Mouse (Mus musculus) CH12.LX (cell line): ENCODE results near the gene Ubap2l. TPM values are rescaled to one million over a fixed set of nuclear protein-coding genes. Genes with fewer than 3 reads are reported as not detected.

Source experiments
- DNase-seq: peaks from one replicate; pipeline ENCODE4 v3.0.0-alpha.2; 2013; ENCODE audit errors: extremely low read depth
- H3K27ac ChIP-seq: 2 replicates; pipeline ENCODE4 v1.5.1; 2012; ENCODE audit warnings: low read depth, mild to moderate bottlenecking, control low read depth, moderate library complexity; ENCODE audit not compliant: insufficient read depth
- H3K27me3 ChIP-seq: replicated peaks from 2 replicates; pipeline ENCODE3; 2012; ENCODE audit warnings: inconsistent platforms
- H3K36me3 ChIP-seq, 2 experiments: replicated peaks in 1 of 2; 2 replicates each; pipeline versions ENCODE3 to v1.6.1; 2012; ENCODE audit warnings: inconsistent platforms in 1 of 2, low read length in 1 of 2, mild to moderate bottlenecking in 1 of 2, mixed read lengths in 1 of 2, moderate library complexity in 1 of 2; ENCODE audit not compliant: control insufficient read depth in 1 of 2, insufficient read depth in 1 of 2
- H3K4me1 ChIP-seq, 2 experiments: 2 replicates each; pipeline ENCODE4 v1.6.1; 2012; ENCODE audit warnings: inconsistent platforms in 1 of 2, moderate library complexity in 1 of 2; ENCODE audit not compliant: insufficient read depth in 2 of 2, control insufficient read depth in 1 of 2
- H3K4me2 ChIP-seq: 2 replicates; pipeline ENCODE4 v1.6.1; 2012; ENCODE audit warnings: low read depth, mild to moderate bottlenecking, control low read depth; ENCODE audit not compliant: poor library complexity, insufficient read depth, severe bottlenecking
- H3K4me3 ChIP-seq, 3 experiments: fragments of 150-350 bp in 1 of 3; sonication (generic) in 1 of 3; replicated peaks in 1 of 3; 2 replicates each; pipeline versions ENCODE3 to v1.5.1; 2011 to 2012; ENCODE audit warnings: low read depth in 2 of 3, low read length in 2 of 3, mild to moderate bottlenecking in 2 of 3, moderate library complexity in 2 of 3, control low read depth in 1 of 3, improper control_type of control experiment in 1 of 3, inconsistent platforms in 1 of 3, mixed read lengths in 1 of 3; ENCODE audit not compliant: poor library complexity in 1 of 3
- H3K79me2 ChIP-seq: replicated peaks from 2 replicates; pipeline ENCODE4 v1.6.1; 2012; ENCODE audit warnings: mild to moderate bottlenecking, moderate library complexity; ENCODE audit not compliant: control insufficient read depth, poor library complexity, insufficient read depth, severe bottlenecking; ENCODE audit errors: extremely low read depth
- H3K9ac ChIP-seq: 2 replicates; pipeline ENCODE4 v1.6.1; 2012; ENCODE audit warnings: low read depth, mild to moderate bottlenecking, control low read depth, moderate library complexity; ENCODE audit not compliant: insufficient read depth
- H3K9me3 ChIP-seq: replicated peaks from 2 replicates; pipeline ENCODE3; 2012; ENCODE audit warnings: low read length, inconsistent platforms, mixed read lengths
- CHD2 ChIP-seq: IDR thresholded peaks from 2 replicates; pipeline ENCODE4 v1.6.1; 2011; ENCODE audit warnings: low read length, improper control_type of control experiment
- CTCF ChIP-seq, 2 experiments: IDR thresholded peaks in 1 of 2; conservative IDR thresholded peaks in 1 of 2; 2 replicates each; pipeline ENCODE4 v1.5.1; 2011 to 2012; ENCODE audit warnings: low read depth in 2 of 2, low read length in 2 of 2, improper control_type of control experiment in 1 of 2, inconsistent platforms in 1 of 2, mild to moderate bottlenecking in 1 of 2, moderate library complexity in 1 of 2
- ELF1 ChIP-seq: IDR thresholded peaks from 2 replicates; pipeline ENCODE4 v1.6.1; 2014; ENCODE audit warnings: low read depth, mild to moderate bottlenecking, inconsistent platforms, low read length, improper control_type of control experiment
- EP300 ChIP-seq: IDR thresholded peaks from 2 replicates; pipeline ENCODE4 v1.6.1; 2011; ENCODE audit warnings: low read length, improper control_type of control experiment
- ETS1 ChIP-seq: conservative IDR thresholded peaks from 2 replicates; pipeline ENCODE4 v1.6.1; 2012; ENCODE audit warnings: low read depth, mild to moderate bottlenecking, inconsistent platforms, low read length, improper control_type of control experiment, moderate library complexity
- JUND ChIP-seq: conservative IDR thresholded peaks from 2 replicates; pipeline ENCODE4 v1.6.1; 2011; ENCODE audit warnings: low read depth, low read length, improper control_type of control experiment
- KAT2A ChIP-seq: IDR thresholded peaks from 2 replicates; pipeline ENCODE4 v1.6.1; 2012; ENCODE audit warnings: low read length, improper control_type of control experiment, inconsistent platforms; ENCODE audit not compliant: insufficient replicate concordance
- MAX ChIP-seq: IDR thresholded peaks from 2 replicates; pipeline ENCODE4 v1.6.1; 2011; ENCODE audit warnings: low read length, improper control_type of control experiment
- MEF2A ChIP-seq: IDR thresholded peaks from 2 replicates; pipeline ENCODE4 v1.6.1; 2014; ENCODE audit warnings: low read depth, mild to moderate bottlenecking, inconsistent platforms, low read length, improper control_type of control experiment, borderline replicate concordance
- MXI1 ChIP-seq: IDR thresholded peaks from 2 replicates; pipeline ENCODE4 v1.6.1; 2011; ENCODE audit warnings: mild to moderate bottlenecking, low read depth, low read length, improper control_type of control experiment
- NELFE ChIP-seq: IDR thresholded peaks from 2 replicates; pipeline ENCODE4 v1.6.1; 2011; ENCODE audit warnings: low read depth, low read length, improper control_type of control experiment
- NRF1 ChIP-seq: IDR thresholded peaks from 2 replicates; pipeline ENCODE4 v1.6.1; 2014; ENCODE audit warnings: low read depth, mild to moderate bottlenecking, inconsistent platforms, low read length, improper control_type of control experiment, moderate library complexity
- PAX5 ChIP-seq: IDR thresholded peaks from 2 replicates; pipeline ENCODE4 v1.6.1; 2012; ENCODE audit warnings: low read length, inconsistent platforms, mixed read lengths
- POLR2A ChIP-seq: IDR thresholded peaks from 2 replicates; pipeline ENCODE4 v1.6.1; 2011; ENCODE audit warnings: low read depth, mild to moderate bottlenecking, improper control_type of control experiment, low read length
- POLR2AphosphoS2 ChIP-seq: IDR thresholded peaks from 2 replicates; pipeline ENCODE4 v1.6.1; 2011; ENCODE audit warnings: low read depth, low read length, improper control_type of control experiment
- RAD21 ChIP-seq: IDR thresholded peaks from 2 replicates; pipeline ENCODE4 v1.6.1; 2011; ENCODE audit warnings: low read depth, mild to moderate bottlenecking, low read length, improper control_type of control experiment, moderate library complexity
- RCOR1 ChIP-seq: conservative IDR thresholded peaks from 2 replicates; pipeline ENCODE4 v1.6.1; 2012; ENCODE audit warnings: low read depth, mild to moderate bottlenecking, inconsistent platforms, low read length, improper control_type of control experiment
- SIN3A ChIP-seq: IDR thresholded peaks from 2 replicates; pipeline ENCODE4 v1.6.1; 2012; ENCODE audit warnings: low read length, improper control_type of control experiment, inconsistent platforms
- SMC3 ChIP-seq: IDR thresholded peaks from 2 replicates; pipeline ENCODE4 v1.6.1; 2011; ENCODE audit warnings: low read depth, low read length, improper control_type of control experiment
- TBP ChIP-seq: conservative IDR thresholded peaks from 2 replicates; pipeline ENCODE4 v1.6.1; 2011; ENCODE audit warnings: low read depth, low read length, improper control_type of control experiment
- TCF12 ChIP-seq: IDR thresholded peaks from 2 replicates; pipeline ENCODE4 v1.6.1; 2014; ENCODE audit warnings: low read depth, mild to moderate bottlenecking, inconsistent platforms, low read length, improper control_type of control experiment
- UBTF ChIP-seq: IDR thresholded peaks from 2 replicates; pipeline ENCODE4 v1.6.1; 2012; ENCODE audit warnings: low read depth, mild to moderate bottlenecking, inconsistent platforms, low read length, improper control_type of control experiment, moderate library complexity
- USF2 ChIP-seq: conservative IDR thresholded peaks from 2 replicates; pipeline ENCODE4 v1.6.1; 2011; ENCODE audit warnings: low read depth, low read length, improper control_type of control experiment
- ZKSCAN1 ChIP-seq: IDR thresholded peaks from 2 replicates; pipeline ENCODE4 v1.6.1; 2012; ENCODE audit warnings: low read depth, inconsistent platforms, low read length, improper control_type of control experiment, borderline replicate concordance
- ZMIZ1 ChIP-seq: IDR thresholded peaks from 2 replicates; pipeline ENCODE4 v1.6.1; 2012; ENCODE audit warnings: low read depth, mild to moderate bottlenecking, inconsistent platforms, low read length, improper control_type of control experiment
- ZNF384 ChIP-seq: IDR thresholded peaks from 2 replicates; pipeline ENCODE4 v1.6.1; 2012; ENCODE audit warnings: low read depth, low read length, improper control_type of control experiment, inconsistent platforms
- dilution Hi-C: fragments of 300-500 bp; cut with MboI; formaldehyde crosslinking; loops from 2 replicates; pipeline ENCODE4 v1.14.3; 2020; ENCODE audit warnings: low sequenced_read_pairs; ENCODE audit not compliant: extremely low pct_unique_long_range_greater_than_20kb, extremely low pct_ligation_motif_present
- in situ Hi-C: fragments of 300-500 bp; cut with MboI; formaldehyde crosslinking; loops from 3 replicates; pipeline ENCODE4 v1.14.3; 2019; ENCODE audit warnings: low sequenced_read_pairs, low pct_ligation_motif_present, low pct_unique_long_range_greater_than_20kb, mixed read lengths
- polyA plus RNA-seq: library from polyadenylated mRNA; unstranded; fragments of >175 nt; gene quantifications from 2 replicates; pipeline ENCODE4 v1.2.1, GENCODE M21; 2012; ENCODE audit warnings: low read depth; ENCODE audit not compliant: insufficient read length
- total RNA-seq, 2 experiments: library from RNA; depleted of rRNA; stranded (reverse); fragments of 300-350 nt in 1 of 2; fragments of >200 nt in 1 of 2; gene quantifications; 2 replicates each; pipeline ENCODE4 v1.2.3; 2012 to 2014

The Ubap2l gene
- total and polyA plus RNA-seq, 3 experiments: 49.0 to 201 (median 72.6) TPM

- dilution Hi-C loops: no loop called here
- Histone ChIP-seq H3K27ac (no peak overlapping the region), H3K36me3 (peaks cover 12 to 38% of the 10 kb centered on the region in 2 experiments), H3K9me3 (no peaks in the 10 kb centered on the region), H3K27me3 (no peaks in the 10 kb centered on the region), H3K4me1 (peaks cover 2 to 32% of the 10 kb centered on the region in 2 experiments; a peak in 2 of 4 replicates), H3K4me3 (no peak overlapping the region), H3K9ac (peak overlapping the region; percentile 48; the same call in 1 of the 2 replicates), H3K4me2 (no peak overlapping the region), H3K79me2 (peaks cover 76% of the 10 kb centered on the region)
- DNase-seq: no peak
- TF ChIP-seq SIN3A (no peak), CTCF (conservative IDR thresholded peaks at IDR 0.05 in 1 of 2, IDR thresholded peaks at IDR 0.05 in 1 of 2; ENCODE audit: low read depth in 2 of 2, low read length in 2 of 2) (no peak), TBP (no peak), RCOR1 (no peak), NELFE (no peak)
- in situ Hi-C loops: no loop called here
These were observed 2.7 kb downstream of the Ubap2l start for GRCm38 (mm10) chr3:90049691-90050090.

GRCm38 (mm10) chr3:90036263-90036662 lies 16.2 kb downstream of the Ubap2l start:
- peaks cover 59 to 89% of the 10 kb centered on the region in 2 experiments for H3K36me3 ChIP-seq
- in situ Hi-C loops: no loop called here

GRCm38 (mm10) chr3:90034653-90035052 lies 17.8 kb downstream of the Ubap2l start:
- H3K4me3 ChIP-seq: no peak overlapping the region
- H3K79me2 ChIP-seq: peaks cover 12% of the 10 kb centered on the region
- peaks cover 54 to 91% of the 10 kb centered on the region in 2 experiments for H3K36me3 ChIP-seq
- TF ChIP-seq TCF12 (no peak), EP300 (no peak), CHD2 (no peak), UBTF (no peak), SIN3A (no peak), NELFE (no peak), MXI1 (no peak), ZKSCAN1 (no peak), POLR2A (no peak), MEF2A (no peak), KAT2A (no peak), PAX5 (no peak), ZNF384 (no peak), NRF1 (no peak), CTCF (conservative IDR thresholded peaks at IDR 0.05 in 1 of 2, IDR thresholded peaks at IDR 0.05 in 1 of 2; ENCODE audit: low read depth in 2 of 2, low read length in 2 of 2) (no peak), ZMIZ1 (no peak), ELF1 (no peak), RAD21 (no peak)
- no peak overlapping the region for H3K9ac ChIP-seq
- H3K27ac ChIP-seq: no peak overlapping the region
- no peak for DNase-seq
- no peaks in the 10 kb centered on the region; a peak in 1 of 4 replicates for H3K4me1 ChIP-seq
- no peak overlapping the region for H3K4me2 ChIP-seq
- dilution Hi-C loops: no loop called here
- in situ Hi-C loops: no loop called here
- H3K9me3 ChIP-seq: no peaks in the 10 kb centered on the region
- no peaks in the 10 kb centered on the region for H3K27me3 ChIP-seq

More at GRCm38 (mm10) chr3:90036263-90036662, 16.2 kb downstream of the Ubap2l start:
- no peak for DNase-seq
- Histone ChIP-seq H3K9ac (no peak overlapping the region), H3K27ac (no peak overlapping the region), H3K4me2 (no peak overlapping the region), H3K9me3 (no peaks in the 10 kb centered on the region), H3K4me1 (no peaks in the 10 kb centered on the region; a peak in 1 of 4 replicates), H3K27me3 (no peaks in the 10 kb centered on the region), H3K79me2 (peaks cover 19% of the 10 kb centered on the region), H3K4me3 (no peak overlapping the region)
- TF ChIP-seq MAX (no peak), USF2 (no peak), POLR2AphosphoS2 (no peak), ZKSCAN1 (no peak), RAD21 (no peak), SMC3 (no peak), JUND (no peak), ETS1 (no peak)
- dilution Hi-C loops: no loop called here
